Mouse (Mus musculus): ENCODE measurements around the gene Sertad2.

- TF ChIP-seq CTCF (IDR thresholded peaks at IDR 0.05) (no peak), POLR2A (IDR thresholded peaks at IDR 0.05; ENCODE audit: insufficient read depth, low read depth, low read length) (no peak), EP300 (IDR thresholded peaks at IDR 0.05; ENCODE audit: insufficient read depth, low read depth, low read length) (no peak)
Observed at GRCm38 (mm10) chr11:20501160-20501955, 41.7 kb upstream of the Sertad2 start.
